Mouse (Mus musculus): ENCODE results near the gene Syt5.

Syt5 gene

GRCm38 (mm10) chr7:4501558-4502397 is 45.6 kb downstream of the Syt5 start, which contains the start of gene Ppp1r12c:
Ppp1r12c (minus strand) TSS chr7:4501680.
- peak; percentile 87 for ATAC-seq (ENCODE audit: low TSS enrichment)

- ATAC-seq (ENCODE audit: low TSS enrichment), result peak; percentile 27; the same call in 1 of the 2 replicates
Measured at GRCm38 (mm10) chr7:4500892-4501471, 46.4 kb downstream of the Syt5 start.

GRCm38 (mm10) chr7:4499034-4499433 is 48.3 kb downstream of the Syt5 start:
- ATAC-seq (ENCODE audit: low TSS enrichment), result no peak

GRCm38 (mm10) chr7:4498251-4498650 is 49.1 kb downstream of the Syt5 start:
- ATAC-seq (ENCODE audit: low TSS enrichment), result no peak

GRCm38 (mm10) chr7:4497271-4497903 is 50.0 kb downstream of the Syt5 start:
- no peak for ATAC-seq (ENCODE audit: low TSS enrichment)

- no peak for ATAC-seq (ENCODE audit: low TSS enrichment)
Measured at GRCm38 (mm10) chr7:4496468-4496867, 50.9 kb downstream of the Syt5 start.

GRCm38 (mm10) chr7:4493991-4494390 is 53.4 kb downstream of the Syt5 start:
- ATAC-seq (ENCODE audit: low TSS enrichment), result no peak

GRCm38 (mm10) chr7:4492284-4493224 is 54.8 kb downstream of the Syt5 start:
- ATAC-seq (ENCODE audit: low TSS enrichment), result no peak

- ATAC-seq (ENCODE audit: low TSS enrichment), result no peak
Measured at GRCm38 (mm10) chr7:4491308-4491707, 56.0 kb downstream of the Syt5 start.

Data from frontal cortex, adult (tissue).